Mouse (Mus musculus): ENCODE data around the gene Gusb. TPM values are rescaled to one million over a fixed set of nuclear protein-coding genes. Genes with fewer than 3 reads are reported as not detected.
"Not testable (repeated sequence)": the region's sequence is repeated elsewhere in the genome, so short reads cannot be mapped to it uniquely, and the experiment has no call there.

The Gusb gene
- polyA plus RNA-seq, 1 experiment from 2014 or later: 35.8 TPM

DNA sequence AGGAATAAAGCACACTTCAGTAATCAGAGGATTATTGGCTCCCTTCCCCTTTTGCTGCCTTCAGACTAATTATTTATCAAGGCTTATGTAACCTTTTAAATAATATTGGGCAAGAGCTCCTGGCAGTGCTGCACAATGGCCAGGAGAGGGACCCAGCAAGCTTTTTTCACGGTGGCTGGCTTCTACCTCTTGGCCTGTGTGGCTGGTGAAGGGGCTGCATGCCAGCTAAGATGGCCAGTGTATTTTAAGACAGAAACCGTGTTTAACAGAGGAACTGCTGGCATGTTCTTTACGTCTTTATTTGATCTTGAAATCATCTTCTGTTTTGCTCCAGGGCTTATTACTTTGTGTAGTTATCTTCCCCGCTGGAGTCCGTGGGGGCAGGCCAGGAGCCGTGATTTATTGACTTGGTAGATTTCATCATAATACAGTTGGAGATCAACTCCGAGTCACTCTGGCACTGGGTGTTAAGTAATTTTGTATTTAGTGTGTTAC is 41.4 kb upstream of the Gusb start:
- 67% methylated on average over 7 of the region's 7 CpGs for WGBS
- H3K36me3 ChIP-seq (ENCODE audit: control insufficient read depth, insufficient read depth, low read length): peaks cover 31% of the 10 kb centered on the region
- no peaks in the 10 kb centered on the region for H3K4me1 ChIP-seq (ENCODE audit: control insufficient read depth, insufficient read depth, low read depth, low read length)
- no peak overlapping the region for H3K27ac ChIP-seq (ENCODE audit: low read depth, low read length)
- H3K9me3 ChIP-seq (ENCODE audit: control insufficient read depth, low read length): no peaks in the 10 kb centered on the region
- H3K4me2 ChIP-seq (ENCODE audit: low read length): no peak overlapping the region
- H3K4me3 ChIP-seq (ENCODE audit: low read length): no peak overlapping the region
- H3K9ac ChIP-seq (ENCODE audit: low read depth, low read length): no peak overlapping the region
- H3K27me3 ChIP-seq (replicated peaks; ENCODE audit: control insufficient read depth, insufficient read depth, low read length): no peaks in the 10 kb centered on the region
- ATAC-seq: no peak

DNA sequence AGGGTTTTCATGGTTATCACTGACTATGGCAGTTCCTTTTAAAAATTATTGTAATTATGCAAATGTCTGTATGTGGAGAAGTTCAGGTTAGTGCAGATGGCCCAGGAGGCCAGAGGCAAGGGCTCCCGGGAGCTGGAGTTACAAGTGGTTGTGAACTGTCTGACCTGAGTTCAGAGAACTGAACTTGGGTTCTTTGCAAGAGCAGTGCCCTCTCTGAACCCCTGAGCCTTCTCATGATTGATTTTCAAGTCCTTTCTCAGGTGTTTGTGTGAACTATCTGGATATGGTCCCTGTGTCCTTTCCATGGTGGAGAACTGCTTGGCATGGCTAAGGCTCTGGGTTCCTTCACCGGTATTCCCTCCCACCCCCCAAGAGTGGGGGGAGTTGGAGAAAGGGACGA is 40.9 kb upstream of the Gusb start:
- Histone ChIP-seq H3K9me3 (ENCODE audit: control insufficient read depth, low read length) (no peaks in the 10 kb centered on the region), H3K4me1 (ENCODE audit: control insufficient read depth, insufficient read depth, low read depth, low read length) (no peaks in the 10 kb centered on the region), H3K27me3 (replicated peaks; ENCODE audit: control insufficient read depth, insufficient read depth, low read length) (no peaks in the 10 kb centered on the region), H3K4me2 (ENCODE audit: low read length) (no peak overlapping the region), H3K4me3 (ENCODE audit: low read length) (no peak overlapping the region), H3K36me3 (ENCODE audit: control insufficient read depth, insufficient read depth, low read length) (peaks cover 31% of the 10 kb centered on the region), H3K27ac (ENCODE audit: low read depth, low read length) (no peak overlapping the region), H3K9ac (ENCODE audit: low read depth, low read length) (no peak overlapping the region)
- no peak for ATAC-seq
- 94% methylated on average over 3 of the region's 3 CpGs for WGBS

DNA sequence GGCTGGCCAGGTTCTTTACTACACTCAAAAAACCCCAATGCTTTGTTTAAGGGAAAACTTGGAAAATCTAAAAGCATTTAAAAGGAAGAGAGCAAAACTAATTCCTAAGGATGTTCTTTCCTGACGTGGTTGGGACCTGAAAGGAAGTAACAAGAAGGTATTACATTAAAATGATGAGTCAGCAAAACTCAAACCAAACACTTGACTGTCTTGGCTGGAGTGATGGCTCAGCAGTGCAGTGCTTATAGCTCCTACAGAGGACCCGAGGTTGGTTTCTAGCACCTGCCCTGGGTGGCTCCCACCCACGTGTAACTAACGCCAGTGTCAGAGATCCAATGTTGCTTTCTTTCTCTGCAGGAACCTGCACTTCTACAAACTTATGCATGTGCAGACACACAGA is 38.4 kb upstream of the Gusb start:
- Histone ChIP-seq H3K4me2 (ENCODE audit: low read length) (no peak overlapping the region), H3K36me3 (ENCODE audit: control insufficient read depth, insufficient read depth, low read length) (peaks cover 28% of the 10 kb centered on the region), H3K27me3 (replicated peaks; ENCODE audit: control insufficient read depth, insufficient read depth, low read length) (no peaks in the 10 kb centered on the region), H3K9me3 (ENCODE audit: control insufficient read depth, low read length) (no peaks in the 10 kb centered on the region), H3K4me3 (ENCODE audit: low read length) (no peak overlapping the region), H3K9ac (ENCODE audit: low read depth, low read length) (no peak overlapping the region), H3K27ac (ENCODE audit: low read depth, low read length) (no peak overlapping the region), H3K4me1 (ENCODE audit: control insufficient read depth, insufficient read depth, low read depth, low read length) (no peaks in the 10 kb centered on the region)
- 88% methylated on average over 4 of the region's 4 CpGs for WGBS
- no peak for ATAC-seq

DNA sequence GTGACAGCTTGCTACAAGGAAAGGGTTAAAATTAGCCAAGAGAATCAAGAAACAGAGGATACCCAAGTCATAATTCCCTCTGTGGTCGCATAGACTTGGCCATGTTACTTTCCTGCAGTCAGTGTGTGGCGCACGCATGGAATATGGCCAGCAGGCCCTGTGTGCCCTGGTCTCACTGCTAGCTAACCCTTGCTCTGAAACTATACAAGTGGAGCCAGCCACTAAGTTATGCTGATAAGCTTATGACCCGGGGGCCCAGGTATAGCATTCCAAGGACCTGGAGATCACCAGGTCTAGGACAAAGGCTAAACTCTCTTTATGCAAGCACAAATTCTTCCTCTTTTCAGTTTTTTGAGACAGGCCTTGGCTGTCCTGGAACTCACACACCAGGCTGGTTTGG is 37.9 kb upstream of the Gusb start:
- 93% methylated on average over 4 of the region's 4 CpGs for WGBS
- H3K4me3 ChIP-seq (ENCODE audit: low read length): no peak overlapping the region
- no peak overlapping the region for H3K27ac ChIP-seq (ENCODE audit: low read depth, low read length)
- H3K4me2 ChIP-seq (ENCODE audit: low read length): no peak overlapping the region
- H3K9ac ChIP-seq (ENCODE audit: low read depth, low read length): no peak overlapping the region
- no peaks in the 10 kb centered on the region for H3K4me1 ChIP-seq (ENCODE audit: control insufficient read depth, insufficient read depth, low read depth, low read length)
- no peak for ATAC-seq
- H3K36me3 ChIP-seq (ENCODE audit: control insufficient read depth, insufficient read depth, low read length): peaks cover 28% of the 10 kb centered on the region
- no peaks in the 10 kb centered on the region for H3K27me3 ChIP-seq (replicated peaks; ENCODE audit: control insufficient read depth, insufficient read depth, low read length)
- H3K9me3 ChIP-seq (ENCODE audit: control insufficient read depth, low read length): no peaks in the 10 kb centered on the region

DNA sequence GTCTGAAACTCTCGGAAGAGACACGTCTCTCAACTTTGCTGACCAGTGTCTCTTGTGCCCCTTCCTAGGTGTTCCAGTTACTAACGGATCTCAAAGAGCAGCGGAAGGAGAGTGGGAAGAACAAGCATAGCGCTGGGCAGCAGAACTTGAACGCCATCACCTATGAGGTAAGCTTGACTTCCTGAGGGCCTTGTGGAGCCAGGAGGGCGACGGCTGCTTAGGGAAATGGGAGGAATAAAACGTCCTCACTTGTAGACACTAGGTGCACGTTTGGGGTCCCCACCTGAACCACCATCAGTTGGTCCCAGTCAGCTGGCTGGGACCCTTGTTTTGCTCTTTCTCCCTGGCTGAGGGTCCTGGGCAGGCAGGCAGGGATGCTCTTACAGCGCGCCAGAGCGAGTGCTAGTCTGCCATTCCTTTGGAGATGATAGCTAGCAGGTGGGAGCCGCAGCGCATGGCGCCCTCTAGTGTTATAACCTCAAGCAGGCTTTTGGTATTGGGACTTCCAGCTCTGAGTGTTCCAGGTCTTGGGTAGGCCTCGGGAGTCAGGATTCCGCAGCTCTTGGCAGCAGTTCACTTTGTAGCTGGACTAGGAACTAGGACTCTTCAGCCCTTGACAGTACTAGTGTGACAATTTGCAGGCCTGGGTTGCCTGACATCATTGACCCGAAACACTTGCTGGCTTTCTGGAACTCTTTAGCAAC is 35.1 kb upstream of the Gusb start:
- no peaks in the 10 kb centered on the region for H3K27me3 ChIP-seq (replicated peaks; ENCODE audit: control insufficient read depth, insufficient read depth, low read length)
- H3K27ac ChIP-seq (ENCODE audit: low read depth, low read length): no peak overlapping the region
- no peaks in the 10 kb centered on the region for H3K9me3 ChIP-seq (ENCODE audit: control insufficient read depth, low read length)
- no peak overlapping the region for H3K4me2 ChIP-seq (ENCODE audit: low read length)
- no peak overlapping the region for H3K9ac ChIP-seq (ENCODE audit: low read depth, low read length)
- peaks cover 29% of the 10 kb centered on the region for H3K36me3 ChIP-seq (ENCODE audit: control insufficient read depth, insufficient read depth, low read length)
- no peaks in the 10 kb centered on the region for H3K4me1 ChIP-seq (ENCODE audit: control insufficient read depth, insufficient read depth, low read depth, low read length)
- ATAC-seq: no peak
- no peak overlapping the region for H3K4me3 ChIP-seq (ENCODE audit: low read length)
- 65% methylated on average over 19 of the region's 19 CpGs for WGBS

DNA sequence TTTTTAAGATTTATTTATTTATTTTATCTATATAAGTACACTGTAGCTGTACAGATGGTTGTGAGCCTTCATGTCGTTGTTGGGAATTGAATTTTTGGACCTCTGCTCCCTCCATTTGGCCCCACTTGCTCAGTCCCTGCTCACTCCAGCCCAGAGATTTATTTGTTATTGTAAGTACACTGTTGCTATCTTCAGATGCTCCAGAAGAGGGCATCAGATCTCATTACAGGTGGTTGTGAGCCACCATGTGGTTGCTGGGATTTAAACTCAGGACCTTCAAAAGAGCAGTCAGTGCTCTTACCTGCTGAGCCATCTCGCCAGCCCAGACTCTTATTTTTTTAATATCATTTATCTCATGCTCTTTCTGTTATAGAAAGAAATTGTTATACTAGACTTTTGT is 33.5 kb upstream of the Gusb start:
- not testable (repeated sequence) for H3K4me1 ChIP-seq (ENCODE audit: control insufficient read depth, insufficient read depth, low read depth, low read length); ATAC-seq; H3K27me3 ChIP-seq (replicated peaks; ENCODE audit: control insufficient read depth, insufficient read depth, low read length); H3K4me2 ChIP-seq (ENCODE audit: low read length); H3K9ac ChIP-seq (ENCODE audit: low read depth, low read length); H3K9me3 ChIP-seq (ENCODE audit: control insufficient read depth, low read length); H3K27ac ChIP-seq (ENCODE audit: low read depth, low read length); H3K4me3 ChIP-seq (ENCODE audit: low read length)
- 63% methylated on average over 2 of the region's 2 CpGs for WGBS
- peaks cover 16% of the 10 kb centered on the region for H3K36me3 ChIP-seq (ENCODE audit: control insufficient read depth, insufficient read depth, low read length)

DNA sequence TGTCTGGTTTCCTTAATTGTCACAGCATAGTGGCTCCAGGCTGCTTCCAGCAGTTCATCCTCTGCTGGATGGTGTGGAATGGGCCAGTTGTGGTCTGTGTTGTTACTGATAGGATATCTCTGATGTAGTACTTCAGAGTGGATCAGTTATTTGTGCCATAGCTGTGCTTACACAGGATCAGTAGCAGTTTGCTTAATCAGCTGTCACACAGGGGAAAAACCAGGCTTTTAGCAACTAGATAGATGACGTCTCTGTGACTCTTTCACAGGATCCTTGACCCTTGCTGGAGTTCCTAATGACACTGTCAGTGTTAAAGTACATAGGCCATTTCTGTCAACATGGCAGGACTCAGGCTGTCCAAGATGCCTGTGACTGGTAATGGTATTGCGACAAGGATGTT is 31.0 kb upstream of the Gusb start:
- H3K9me3 ChIP-seq (ENCODE audit: control insufficient read depth, low read length): no peaks in the 10 kb centered on the region
- no peak for ATAC-seq
- no peaks in the 10 kb centered on the region for H3K27me3 ChIP-seq (replicated peaks; ENCODE audit: control insufficient read depth, insufficient read depth, low read length)
- no peak overlapping the region for H3K27ac ChIP-seq (ENCODE audit: low read depth, low read length)
- no peak overlapping the region for H3K9ac ChIP-seq (ENCODE audit: low read depth, low read length)
- H3K4me1 ChIP-seq (ENCODE audit: control insufficient read depth, insufficient read depth, low read depth, low read length): peaks cover 2% of the 10 kb centered on the region; the same call in 1 of the 2 replicates
- no peak overlapping the region for H3K4me3 ChIP-seq (ENCODE audit: low read length)
- peaks cover 9% of the 10 kb centered on the region for H3K36me3 ChIP-seq (ENCODE audit: control insufficient read depth, insufficient read depth, low read length)
- H3K4me2 ChIP-seq (ENCODE audit: low read length): no peak overlapping the region
- 94% methylated on average over 2 of the region's 2 CpGs for WGBS

DNA sequence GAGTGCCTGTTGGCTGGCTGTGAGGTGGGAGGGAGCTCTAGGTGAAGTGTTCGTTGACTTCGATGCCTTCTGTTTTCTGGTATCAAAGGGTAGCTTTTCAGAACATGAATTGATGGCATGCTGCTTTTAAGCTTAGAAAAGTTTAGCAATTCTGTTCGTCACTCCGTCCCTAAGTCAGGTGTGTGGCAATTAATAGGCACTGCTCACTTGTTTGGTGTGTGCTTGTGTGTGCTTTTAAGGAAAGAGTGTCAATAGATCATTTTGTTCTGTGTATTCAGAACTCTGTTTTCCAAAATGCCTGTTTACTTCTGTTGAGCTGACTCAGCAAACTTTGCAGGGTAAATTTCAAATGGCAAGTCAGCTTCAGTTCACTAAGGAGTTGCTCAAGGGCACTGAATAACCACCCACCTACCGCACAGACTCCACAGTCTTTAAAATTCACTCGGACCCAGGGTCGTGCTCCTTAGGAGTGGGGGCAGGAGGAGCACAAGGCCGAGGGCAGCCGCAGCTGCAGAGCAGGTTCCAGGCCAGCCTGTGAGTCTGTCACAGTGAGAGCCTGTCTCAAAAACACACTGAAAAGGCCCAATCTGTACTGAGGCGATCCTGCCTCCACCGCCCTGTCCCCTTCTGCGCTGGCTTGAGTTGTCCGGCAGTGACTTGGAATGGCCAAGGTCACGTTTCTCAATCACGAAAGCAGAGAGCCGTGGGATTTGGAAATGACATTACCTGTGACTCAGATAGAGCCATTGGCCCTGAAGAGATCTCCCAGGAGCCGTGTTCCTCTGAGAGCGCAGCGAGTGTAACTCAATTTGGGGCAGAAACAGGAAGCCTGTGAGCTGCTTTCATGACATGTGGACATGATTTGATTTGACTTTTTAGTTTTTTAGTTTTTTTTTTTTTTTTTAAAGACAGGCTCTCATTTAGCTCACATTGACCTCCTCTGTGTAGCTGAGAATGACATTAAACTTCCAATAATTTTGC is 28.9 kb upstream of the Gusb start:
- H3K4me2 ChIP-seq (ENCODE audit: low read length): no peak overlapping the region
- H3K4me1 ChIP-seq (ENCODE audit: control insufficient read depth, insufficient read depth, low read depth, low read length): peaks cover 2% of the 10 kb centered on the region; the same call in 1 of the 2 replicates
- 90% methylated on average over 19 of the region's 19 CpGs for WGBS
- H3K36me3 ChIP-seq (ENCODE audit: control insufficient read depth, insufficient read depth, low read length): peaks cover 3% of the 10 kb centered on the region; the same call in 1 of the 2 replicates
- H3K9ac ChIP-seq (ENCODE audit: low read depth, low read length): no peak overlapping the region
- ATAC-seq: no peak
- H3K27ac ChIP-seq (ENCODE audit: low read depth, low read length): no peak overlapping the region
- no peak overlapping the region for H3K4me3 ChIP-seq (ENCODE audit: low read length)
- no peaks in the 10 kb centered on the region for H3K9me3 ChIP-seq (ENCODE audit: control insufficient read depth, low read length)
- no peaks in the 10 kb centered on the region for H3K27me3 ChIP-seq (replicated peaks; ENCODE audit: control insufficient read depth, insufficient read depth, low read length)

All from hindbrain, embryonic 16.5 days (tissue).